Mouse (Mus musculus) inflammation-experienced regulatory T-cells, adult 16 weeks (primary cell): Measurements from ENCODE around the gene Gm15114. TPM values are rescaled to one million over a fixed set of nuclear protein-coding genes. Genes with fewer than 3 reads are reported as not detected.

ENCODE experiments used
- polyA plus RNA-seq: library from polyadenylated mRNA; unstranded; fragments of 100-300 nt; shearing (Covaris generic); gene quantifications from one replicate; pipeline ENCODE4 v1.2.1, GENCODE M21; 2017

Gm15114 gene
- not detected for polyA plus RNA-seq

DNA sequence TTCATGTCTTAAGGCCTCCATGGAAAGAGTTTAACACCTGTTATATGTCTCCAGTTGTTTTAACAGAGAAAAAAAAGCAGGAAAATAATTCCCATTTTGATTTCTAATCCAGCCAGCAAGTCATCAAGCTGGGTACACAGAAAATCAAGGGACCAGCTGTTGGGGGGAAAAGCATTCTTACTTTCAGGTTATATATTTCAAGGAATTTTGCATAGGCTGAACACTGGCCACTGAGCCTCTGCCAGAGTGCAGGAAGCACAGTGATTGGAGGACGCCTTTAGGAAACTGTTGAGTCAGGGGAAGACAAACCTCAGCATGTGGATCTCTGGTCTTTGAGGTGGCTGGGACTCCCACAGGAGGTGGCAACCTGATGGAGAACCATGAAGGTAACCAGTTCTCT, at the start of gene Gm15114:
TSS of gene Gm15114 (plus strand) at position 301 of the 400 bp plus-strand sequence.

Other genes starting within 250 kb of the Gm15114 start
- gene Gm8334, start 126.2 kb downstream of the Gm15114 start, polyA plus RNA-seq = not detected
- gene Gm15127, start 174.6 kb downstream of the Gm15114 start, polyA plus RNA-seq = not detected